Mouse (Mus musculus): ENCODE results near the gene Tbl1x. TPM values are rescaled to one million over a fixed set of nuclear protein-coding genes. Genes with fewer than 3 reads are reported as not detected.

Tbl1x gene
- polyA plus RNA-seq, 1 experiment from 2014 or later = 53.0 TPM

GRCm38 (mm10) chrX:77608947-77609703, 98.3 kb downstream of the Tbl1x start:
- H3K4me1 ChIP-seq (replicated peaks; ENCODE audit: control insufficient read depth, insufficient read depth, low read length) = 0 out of 2 replicates have a peak, but pooled peaks cover 3% of the 10 kb centered on the region
- H3K9me3 ChIP-seq (ENCODE audit: control insufficient read depth, low read length) = no peaks in the 10 kb centered on the region
- WGBS = 56% methylated on average over 2 of the region's 2 CpGs
- DNase-seq (ENCODE audit: low spot score) = no peak
- H3K4me2 ChIP-seq = no peak overlapping the region
- ATAC-seq (replicated peaks; ENCODE audit: low FRiP score) = no peak
- no peaks in the 10 kb centered on the region for H3K27me3 ChIP-seq (replicated peaks; ENCODE audit: control insufficient read depth, insufficient read depth, low read length)
- H3K27ac ChIP-seq (ENCODE audit: low read depth, low read length) = no peak overlapping the region
- H3K9ac ChIP-seq (ENCODE audit: low read depth, low read length) = no peak overlapping the region
- H3K4me3 ChIP-seq (ENCODE audit: low read depth, low read length) = no peak overlapping the region
- no peaks in the 10 kb centered on the region for H3K36me3 ChIP-seq (ENCODE audit: control insufficient read depth, insufficient read depth, low read length)

- no peak overlapping the region for H3K4me3 ChIP-seq (ENCODE audit: low read depth, low read length)
- ATAC-seq (replicated peaks; ENCODE audit: low FRiP score) = no peak
- 0 out of 2 replicates have a peak, but pooled peaks cover 3% of the 10 kb centered on the region for H3K4me1 ChIP-seq (replicated peaks; ENCODE audit: control insufficient read depth, insufficient read depth, low read length)
- H3K27me3 ChIP-seq (replicated peaks; ENCODE audit: control insufficient read depth, insufficient read depth, low read length) = no peaks in the 10 kb centered on the region
- no peak overlapping the region for H3K4me2 ChIP-seq
- DNase-seq (ENCODE audit: low spot score) = no peak
- no peaks in the 10 kb centered on the region for H3K9me3 ChIP-seq (ENCODE audit: control insufficient read depth, low read length)
- H3K9ac ChIP-seq (ENCODE audit: low read depth, low read length) = no peak overlapping the region
- H3K27ac ChIP-seq (ENCODE audit: low read depth, low read length) = no peak overlapping the region
- H3K36me3 ChIP-seq (ENCODE audit: control insufficient read depth, insufficient read depth, low read length) = no peaks in the 10 kb centered on the region
- WGBS = 73% methylated on average over 3 of the region's 3 CpGs
Observed at GRCm38 (mm10) chrX:77611938-77612337, 101.1 kb downstream of the Tbl1x start.

GRCm38 (mm10) chrX:77613041-77613440, 102.2 kb downstream of the Tbl1x start:
- ATAC-seq (replicated peaks; ENCODE audit: low FRiP score) = no peak
- Histone ChIP-seq H3K27ac (ENCODE audit: low read depth, low read length) (no peak overlapping the region), H3K9me3 (ENCODE audit: control insufficient read depth, low read length) (no peaks in the 10 kb centered on the region), H3K27me3 (replicated peaks; ENCODE audit: control insufficient read depth, insufficient read depth, low read length) (no peaks in the 10 kb centered on the region), H3K9ac (ENCODE audit: low read depth, low read length) (no peak overlapping the region), H3K36me3 (ENCODE audit: control insufficient read depth, insufficient read depth, low read length) (no peaks in the 10 kb centered on the region), H3K4me1 (replicated peaks; ENCODE audit: control insufficient read depth, insufficient read depth, low read length) (no peaks in the 10 kb centered on the region), H3K4me3 (ENCODE audit: low read depth, low read length) (no peak overlapping the region), H3K4me2 (no peak overlapping the region)
- 91% methylated on average over 1 of the region's 1 CpGs for WGBS
- DNase-seq (ENCODE audit: low spot score) = no peak

- H3K9me3 ChIP-seq (ENCODE audit: control insufficient read depth, low read length) = no peaks in the 10 kb centered on the region
- H3K27ac ChIP-seq (ENCODE audit: low read depth, low read length) = no peak overlapping the region
- H3K4me1 ChIP-seq (replicated peaks; ENCODE audit: control insufficient read depth, insufficient read depth, low read length) = no peaks in the 10 kb centered on the region
- H3K36me3 ChIP-seq (ENCODE audit: control insufficient read depth, insufficient read depth, low read length) = no peaks in the 10 kb centered on the region
- ATAC-seq (replicated peaks; ENCODE audit: low FRiP score) (no peak), DNase-seq (ENCODE audit: low spot score) (no peak)
- no peaks in the 10 kb centered on the region for H3K27me3 ChIP-seq (replicated peaks; ENCODE audit: control insufficient read depth, insufficient read depth, low read length)
- no peak overlapping the region for H3K9ac ChIP-seq (ENCODE audit: low read depth, low read length)
- H3K4me2 ChIP-seq = no peak overlapping the region
- no peak overlapping the region for H3K4me3 ChIP-seq (ENCODE audit: low read depth, low read length)
- 80% methylated on average over 4 of the region's 4 CpGs for WGBS
Observed at GRCm38 (mm10) chrX:77615735-77616293, 105.0 kb downstream of the Tbl1x start.

- DNase-seq (ENCODE audit: low spot score) = no peak
- Histone ChIP-seq H3K4me2 (no peak overlapping the region), H3K36me3 (ENCODE audit: control insufficient read depth, insufficient read depth, low read length) (no peaks in the 10 kb centered on the region), H3K4me1 (replicated peaks; ENCODE audit: control insufficient read depth, insufficient read depth, low read length) (no peaks in the 10 kb centered on the region), H3K27me3 (replicated peaks; ENCODE audit: control insufficient read depth, insufficient read depth, low read length) (no peaks in the 10 kb centered on the region), H3K27ac (ENCODE audit: low read depth, low read length) (no peak overlapping the region), H3K9me3 (ENCODE audit: control insufficient read depth, low read length) (no peaks in the 10 kb centered on the region), H3K4me3 (ENCODE audit: low read depth, low read length) (no peak overlapping the region), H3K9ac (ENCODE audit: low read depth, low read length) (no peak overlapping the region)
- WGBS = 73% methylated on average over 6 of the region's 6 CpGs
- ATAC-seq (replicated peaks; ENCODE audit: low FRiP score) = no peak
Observed at GRCm38 (mm10) chrX:77617368-77618144, 106.7 kb downstream of the Tbl1x start.

- H3K9ac ChIP-seq (ENCODE audit: low read depth, low read length) = no peak overlapping the region
- ATAC-seq (replicated peaks; ENCODE audit: low FRiP score) (no peak), DNase-seq (ENCODE audit: low spot score) (no peak)
- no peak overlapping the region for H3K27ac ChIP-seq (ENCODE audit: low read depth, low read length)
- WGBS = 91% methylated on average over 2 of the region's 2 CpGs
- no peak overlapping the region for H3K4me3 ChIP-seq (ENCODE audit: low read depth, low read length)
- H3K9me3 ChIP-seq (ENCODE audit: control insufficient read depth, low read length) = no peaks in the 10 kb centered on the region
- H3K36me3 ChIP-seq (ENCODE audit: control insufficient read depth, insufficient read depth, low read length) = no peaks in the 10 kb centered on the region
- no peaks in the 10 kb centered on the region for H3K4me1 ChIP-seq (replicated peaks; ENCODE audit: control insufficient read depth, insufficient read depth, low read length)
- H3K27me3 ChIP-seq (replicated peaks; ENCODE audit: control insufficient read depth, insufficient read depth, low read length) = no peaks in the 10 kb centered on the region
- no peak overlapping the region for H3K4me2 ChIP-seq
Observed at GRCm38 (mm10) chrX:77630439-77630838, 119.6 kb downstream of the Tbl1x start.

- H3K4me2 ChIP-seq = no peak overlapping the region
- 83% methylated on average over 3 of the region's 3 CpGs for WGBS
- no peak for ATAC-seq (replicated peaks; ENCODE audit: low FRiP score)
- H3K9ac ChIP-seq (ENCODE audit: low read depth, low read length) = no peak overlapping the region
- H3K4me1 ChIP-seq (replicated peaks; ENCODE audit: control insufficient read depth, insufficient read depth, low read length) = no peaks in the 10 kb centered on the region
- no peak overlapping the region for H3K4me3 ChIP-seq (ENCODE audit: low read depth, low read length)
- H3K9me3 ChIP-seq (ENCODE audit: control insufficient read depth, low read length) = no peaks in the 10 kb centered on the region
- H3K27ac ChIP-seq (ENCODE audit: low read depth, low read length) = no peak overlapping the region
- no peaks in the 10 kb centered on the region for H3K27me3 ChIP-seq (replicated peaks; ENCODE audit: control insufficient read depth, insufficient read depth, low read length)
- H3K36me3 ChIP-seq (ENCODE audit: control insufficient read depth, insufficient read depth, low read length) = no peaks in the 10 kb centered on the region
- DNase-seq (ENCODE audit: low spot score) = no peak
Observed at GRCm38 (mm10) chrX:77636499-77636898, 125.7 kb downstream of the Tbl1x start.

GRCm38 (mm10) chrX:77638076-77638475, 127.3 kb downstream of the Tbl1x start:
- H3K27me3 ChIP-seq (replicated peaks; ENCODE audit: control insufficient read depth, insufficient read depth, low read length) = no peaks in the 10 kb centered on the region
- no peaks in the 10 kb centered on the region for H3K36me3 ChIP-seq (ENCODE audit: control insufficient read depth, insufficient read depth, low read length)
- no peak overlapping the region for H3K4me3 ChIP-seq (ENCODE audit: low read depth, low read length)
- whole genome bisulfite sequencing = 23% methylated on average over 3 of the region's 3 CpGs
- no peak overlapping the region for H3K27ac ChIP-seq (ENCODE audit: low read depth, low read length)
- H3K4me1 ChIP-seq (replicated peaks; ENCODE audit: control insufficient read depth, insufficient read depth, low read length) = no peaks in the 10 kb centered on the region
- H3K9ac ChIP-seq (ENCODE audit: low read depth, low read length) = no peak overlapping the region
- H3K4me2 ChIP-seq = no peak overlapping the region
- H3K9me3 ChIP-seq (ENCODE audit: control insufficient read depth, low read length) = no peaks in the 10 kb centered on the region
- no peak for ATAC-seq (replicated peaks; ENCODE audit: low FRiP score)
- DNase-seq (ENCODE audit: low spot score) = no peak

Data from liver, embryonic 11.5 days (tissue).